Mouse (Mus musculus) E14TG2a.4 (cell line): ENCODE measurements around the gene Rhcg.

Experiments
- CTCF ChIP-seq: conservative IDR thresholded peaks from 2 replicates; pipeline ENCODE4 v1.5.1; 2014; ENCODE audit warnings: low read length
- POU5F1 ChIP-seq: IDR thresholded peaks from 2 replicates; pipeline ENCODE4 v1.6.1; 2014; ENCODE audit warnings: low read length, borderline replicate concordance

GRCm38 (mm10) chr7:79607263-79607921, 10.1 kb downstream of the Rhcg start:
- TF ChIP-seq CTCF (no peak), POU5F1 (no peak)
